Mouse (Mus musculus): Measurements from ENCODE around the gene Hint1. TPM values are rescaled to one million over a fixed set of nuclear protein-coding genes. Genes with fewer than 3 reads are reported as not detected.

Hint1 gene
- total and polyA plus RNA-seq, 3 experiments = 854 to 1,228 (median 1,034) TPM

- TF ChIP-seq ELF1 (IDR thresholded peaks at IDR 0.05; ENCODE audit: low read depth, low read length) (no peak), UBTF (IDR thresholded peaks at IDR 0.05; ENCODE audit: low read depth, low read length) (no peak), TBP (conservative IDR thresholded peaks at IDR 0.05; ENCODE audit: low read depth, low read length) (no peak), ZMIZ1 (IDR thresholded peaks at IDR 0.05; ENCODE audit: low read depth, low read length) (no peak), ZKSCAN1 (IDR thresholded peaks at IDR 0.05; ENCODE audit: borderline replicate concordance, low read depth, low read length) (no peak), RAD21 (IDR thresholded peaks at IDR 0.05; ENCODE audit: low read depth, low read length) (no peak), PAX5 (IDR thresholded peaks at IDR 0.05; ENCODE audit: low read length) (no peak), USF1 (IDR thresholded peaks at IDR 0.05; ENCODE audit: low read depth, low read length) (no peak), IRF4 (IDR thresholded peaks at IDR 0.05; ENCODE audit: low read depth, low read length) (no peak), ZNF384 (IDR thresholded peaks at IDR 0.05; ENCODE audit: low read depth, low read length) (no peak), SIN3A (IDR thresholded peaks at IDR 0.05; ENCODE audit: low read length) (no peak), USF2 (conservative IDR thresholded peaks at IDR 0.05; ENCODE audit: low read depth, low read length) (no peak), KAT2A (IDR thresholded peaks at IDR 0.05; ENCODE audit: insufficient replicate concordance, low read length) (no peak), MAFK (IDR thresholded peaks at IDR 0.05; ENCODE audit: insufficient replicate concordance, low read length) (no peak), JUN (IDR thresholded peaks at IDR 0.05; ENCODE audit: insufficient read depth, low read depth, low read length) (no peak), SMC3 (IDR thresholded peaks at IDR 0.05; ENCODE audit: low read depth, low read length) (no peak), ZC3H11A (IDR thresholded peaks at IDR 0.05; ENCODE audit: low read depth, low read length) (no peak), POLR2AphosphoS2 (IDR thresholded peaks at IDR 0.05; ENCODE audit: low read depth, low read length) (no peak), GABPA (IDR thresholded peaks at IDR 0.05; ENCODE audit: insufficient replicate concordance, low read depth, low read length) (no peak)
- no peak overlapping the region for H3K9ac ChIP-seq (ENCODE audit: insufficient read depth, low read depth)
- no peaks in the 10 kb centered on the region for H3K79me2 ChIP-seq (replicated peaks; ENCODE audit: control insufficient read depth, extremely low read depth, insufficient read depth, poor library complexity, severe bottlenecking)
- no peak overlapping the region for H3K27ac ChIP-seq (ENCODE audit: insufficient read depth, low read depth)
- H3K4me2 ChIP-seq (ENCODE audit: insufficient read depth, low read depth, poor library complexity, severe bottlenecking) = no peak overlapping the region
- no peak for DNase-seq (ENCODE audit: extremely low read depth)
- no peak overlapping the region for H3K4me3 ChIP-seq (replicated peaks in 1 of 3; ENCODE audit: low read depth in 2 of 3, low read length in 2 of 3, poor library complexity in 1 of 3)
- no peaks in the 10 kb centered on the region for H3K27me3 ChIP-seq (replicated peaks)
- no peaks in the 10 kb centered on the region for H3K9me3 ChIP-seq (replicated peaks; ENCODE audit: low read length)
- H3K36me3 ChIP-seq (replicated peaks in 1 of 2; ENCODE audit: control insufficient read depth in 1 of 2, insufficient read depth in 1 of 2, low read length in 1 of 2) = peaks cover 24 to 52% of the 10 kb centered on the region in 2 experiments
- peaks cover 5 to 8% of the 10 kb centered on the region in 2 experiments for H3K4me1 ChIP-seq (ENCODE audit: control insufficient read depth in 1 of 2, insufficient read depth in 2 of 2)
- dilution Hi-C loops (cut with MboI; ENCODE audit: extremely low pct_ligation_motif_present, extremely low pct_unique_long_range_greater_than_20kb, low sequenced_read_pairs) (no loop called here), in situ Hi-C loops (cut with MboI; ENCODE audit: low pct_ligation_motif_present, low pct_unique_long_range_greater_than_20kb, low sequenced_read_pairs) (no loop called here)
Observed at GRCm38 (mm10) chr11:54905931-54906330, 39.7 kb downstream of the Hint1 start.

- no peak overlapping the region for H3K4me3 ChIP-seq (replicated peaks in 1 of 3; ENCODE audit: low read depth in 2 of 3, low read length in 2 of 3, poor library complexity in 1 of 3)
- no peak overlapping the region for H3K4me2 ChIP-seq (ENCODE audit: insufficient read depth, low read depth, poor library complexity, severe bottlenecking)
- no peaks in the 10 kb centered on the region for H3K9me3 ChIP-seq (replicated peaks; ENCODE audit: low read length)
- H3K79me2 ChIP-seq (replicated peaks; ENCODE audit: control insufficient read depth, extremely low read depth, insufficient read depth, poor library complexity, severe bottlenecking) = no peaks in the 10 kb centered on the region
- H3K27ac ChIP-seq (ENCODE audit: insufficient read depth, low read depth) = no peak overlapping the region
- H3K9ac ChIP-seq (ENCODE audit: insufficient read depth, low read depth) = no peak overlapping the region
- H3K36me3 ChIP-seq (replicated peaks in 1 of 2; ENCODE audit: control insufficient read depth in 1 of 2, insufficient read depth in 1 of 2, low read length in 1 of 2) = peaks cover 30 to 57% of the 10 kb centered on the region in 2 experiments
- TF ChIP-seq MAFK (IDR thresholded peaks at IDR 0.05; ENCODE audit: insufficient replicate concordance, low read length) = no peak
- 0 out of 2 replicates have a peak, but pooled peaks have one; percentile 10 for TF ChIP-seq POLR2A (IDR thresholded peaks at IDR 0.05; ENCODE audit: low read depth, low read length)
- dilution Hi-C loops (cut with MboI; ENCODE audit: extremely low pct_ligation_motif_present, extremely low pct_unique_long_range_greater_than_20kb, low sequenced_read_pairs) (no loop called here), in situ Hi-C loops (cut with MboI; ENCODE audit: low pct_ligation_motif_present, low pct_unique_long_range_greater_than_20kb, low sequenced_read_pairs) (no loop called here)
- no peaks in the 10 kb centered on the region for H3K27me3 ChIP-seq (replicated peaks)
- H3K4me1 ChIP-seq (ENCODE audit: control insufficient read depth in 1 of 2, insufficient read depth in 2 of 2) = peaks cover 5 to 8% of the 10 kb centered on the region in 2 experiments
- DNase-seq (ENCODE audit: extremely low read depth) = no peak
Observed at GRCm38 (mm10) chr11:54906466-54906865, 40.3 kb downstream of the Hint1 start.

Measured in CH12.LX (cell line).